Mouse (Mus musculus) neural tube, embryonic 15.5 days (tissue): ENCODE results near the gene Ltbp1. TPM values are rescaled to one million over a fixed set of nuclear protein-coding genes. Genes with fewer than 3 reads are reported as not detected.

Experiments
- ATAC-seq: fragments of 200-750 bp; cut with Nextera tagmentation; 2 replicates; pipeline ENCODE4 v1.8.0; 2017; ENCODE audit warnings: mild to moderate bottlenecking, moderate TSS enrichment, moderate library complexity; ENCODE audit not compliant: low FRiP score
- H3K27ac ChIP-seq: fragments of 300-500 bp; sonication (generic); replicated peaks from 2 replicates; pipeline ENCODE4 v1.5.1; 2015; ENCODE audit warnings: mild to moderate bottlenecking, inconsistent platforms
- H3K27me3 ChIP-seq: fragments of 300-500 bp; sonication (generic); replicated peaks from 2 replicates; pipeline ENCODE4 v1.6.1; 2015; ENCODE audit warnings: inconsistent platforms
- H3K36me3 ChIP-seq: fragments of 300-500 bp; sonication (generic); 2 replicates; pipeline ENCODE4 v1.6.1; 2015; ENCODE audit warnings: inconsistent platforms
- H3K4me1 ChIP-seq: fragments of 300-500 bp; sonication (generic); 2 replicates; pipeline ENCODE4 v1.6.1; 2015; ENCODE audit warnings: inconsistent platforms
- H3K4me2 ChIP-seq: fragments of 300-500 bp; sonication (generic); 2 replicates; pipeline ENCODE4 v1.6.1; 2015; ENCODE audit warnings: inconsistent platforms, mild to moderate bottlenecking, moderate library complexity
- H3K4me3 ChIP-seq: fragments of 300-500 bp; sonication (generic); replicated peaks from 2 replicates; pipeline ENCODE4 v1.5.1; 2015; ENCODE audit warnings: mild to moderate bottlenecking, inconsistent platforms
- H3K9ac ChIP-seq: fragments of 300-500 bp; sonication (generic); replicated peaks from 2 replicates; pipeline ENCODE4 v1.6.1; 2015; ENCODE audit warnings: mild to moderate bottlenecking, inconsistent platforms
- H3K9me3 ChIP-seq: fragments of 300-500 bp; sonication (generic); replicated peaks from 2 replicates; pipeline ENCODE4 v1.6.1; 2016; ENCODE audit warnings: inconsistent platforms
- WGBS: fragments of 180-500 bp; shearing (Covaris S2); methylation state at CpG from one replicate; pipeline ENCODE4 v1.1.7; 2015; ENCODE audit warnings: mixed read lengths; 5-methylcytosine and 5-hydroxymethylcytosine counted together
- polyA plus RNA-seq: library from polyadenylated mRNA; unstranded; fragments of >200 nt; fragmentation: Nextera tagmentation; extraction: Ambion mirVana; gene quantifications from 2 replicates; pipeline ENCODE4 v1.2.1, GENCODE M21; 2015

Ltbp1 gene
- 3.6 and 6.0 TPM in 2 replicates for polyA plus RNA-seq

DNA sequence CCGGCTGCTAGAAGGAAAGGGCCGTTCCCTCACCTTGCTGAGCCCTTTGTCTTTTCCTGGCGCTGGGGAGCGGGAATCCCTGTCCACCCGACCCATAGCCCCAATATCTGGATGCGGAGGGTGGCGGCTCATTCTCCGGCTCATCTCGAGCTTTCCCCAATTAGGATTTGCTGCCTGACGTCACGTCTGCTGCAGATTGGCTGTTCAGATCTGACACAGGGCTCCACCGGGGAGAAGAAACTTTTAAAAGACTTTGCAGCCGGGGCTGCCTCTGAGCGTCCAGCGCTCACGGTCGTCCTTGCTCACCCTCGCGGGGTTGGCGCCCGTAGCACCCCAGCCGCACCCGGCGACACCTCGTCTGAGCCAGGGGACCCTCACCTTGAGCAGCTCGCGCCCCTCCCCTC lies at the start of gene Ltbp1:
Gene Ltbp1, plus strand, starts transcription at position 288 of the 404 bp plus-strand sequence.
- H3K4me1 ChIP-seq: peaks cover 10% of the 10 kb centered on the region
- peak within 1 kb of the TSS; percentile 29 for H3K27ac ChIP-seq
- peak; percentile 87 for ATAC-seq
- H3K27me3 ChIP-seq: peaks cover 6% of the 10 kb centered on the region
- H3K4me2 ChIP-seq: peak within 1 kb of the TSS; percentile 97
- 1% methylated on average over 25 of the region's 27 CpGs for WGBS
- no peaks in the 10 kb centered on the region for H3K36me3 ChIP-seq
- H3K4me3 ChIP-seq: peak within 1 kb of the TSS; percentile 72
- H3K9me3 ChIP-seq: no peaks in the 10 kb centered on the region
- peak within 1 kb of the TSS; percentile 57 for H3K9ac ChIP-seq

DNA sequence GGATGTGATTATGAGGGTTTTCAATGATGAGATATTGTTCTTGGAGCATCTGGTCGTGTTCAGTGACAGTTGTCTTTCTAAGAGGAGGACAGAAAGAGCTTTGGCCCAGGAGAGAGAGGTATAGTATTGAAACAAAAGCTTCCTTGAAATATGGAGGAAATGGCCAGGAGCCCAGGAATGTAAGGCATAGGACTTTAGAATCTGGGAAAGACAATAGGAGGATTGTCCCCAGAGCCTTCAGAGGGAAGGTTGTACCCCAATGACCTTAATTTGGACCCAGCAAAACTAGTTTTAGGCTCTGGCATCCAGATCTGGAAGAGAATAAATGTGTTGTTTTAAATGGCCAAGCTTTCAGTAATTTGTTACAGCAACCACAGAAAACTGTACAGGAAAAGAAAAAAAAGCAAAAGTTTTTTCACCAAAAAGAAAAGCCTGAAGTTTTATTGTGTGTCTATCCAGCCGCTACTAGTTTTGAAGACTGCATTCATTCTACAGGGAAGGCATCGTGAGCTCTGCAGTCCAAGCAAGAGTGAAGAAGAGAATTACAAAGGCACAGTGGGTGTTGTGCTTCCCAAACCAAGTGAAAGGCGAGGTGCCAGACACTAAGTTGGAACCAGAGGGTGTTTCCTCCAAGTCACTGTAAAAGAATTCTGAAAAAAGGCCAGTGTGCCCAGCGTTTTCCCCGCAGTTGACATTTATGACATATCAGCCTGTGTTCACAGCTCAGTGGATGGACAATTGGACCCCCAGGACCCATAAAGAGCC lies 45.7 kb upstream of the Ltbp1 start:
- ATAC-seq: no peak
- H3K4me3 ChIP-seq: no peak overlapping the region
- peaks cover 5% of the 10 kb centered on the region; the same call in 1 of the 2 replicates for H3K4me1 ChIP-seq
- WGBS: 29% methylated on average over 6 of the region's 6 CpGs
- H3K36me3 ChIP-seq: no peaks in the 10 kb centered on the region
- H3K27me3 ChIP-seq: no peaks in the 10 kb centered on the region
- H3K27ac ChIP-seq: no peak overlapping the region
- no peak overlapping the region for H3K9ac ChIP-seq
- no peak overlapping the region for H3K4me2 ChIP-seq
- H3K9me3 ChIP-seq: no peaks in the 10 kb centered on the region

DNA sequence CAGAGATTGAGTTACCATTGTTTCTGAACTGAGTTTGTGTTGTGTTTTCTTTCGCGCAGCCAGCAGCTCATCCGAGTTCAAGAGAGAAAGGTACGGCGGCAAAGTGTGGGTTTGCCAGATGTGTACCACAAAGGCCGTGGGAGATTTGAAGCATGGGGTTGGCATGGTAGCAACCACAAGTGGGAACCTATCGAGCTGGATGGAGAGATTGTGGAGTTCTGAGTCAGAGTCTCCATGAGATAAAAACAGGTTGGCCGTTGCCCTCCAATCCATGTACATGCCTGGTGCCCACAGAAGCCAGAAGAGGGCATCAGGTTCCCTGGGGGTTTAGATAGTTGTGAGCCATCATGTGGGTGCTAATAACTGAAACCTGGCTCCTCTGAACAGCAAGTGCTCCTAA lies 42.1 kb upstream of the Ltbp1 start:
- Histone ChIP-seq H3K27me3 (no peaks in the 10 kb centered on the region), H3K27ac (no peak overlapping the region), H3K36me3 (no peaks in the 10 kb centered on the region), H3K4me1 (peaks cover 6% of the 10 kb centered on the region; the same call in 1 of the 2 replicates), H3K4me3 (no peak overlapping the region), H3K9me3 (no peaks in the 10 kb centered on the region), H3K9ac (no peak overlapping the region), H3K4me2 (no peak overlapping the region)
- ATAC-seq: no peak
- WGBS: 97% methylated on average over 8 of the region's 8 CpGs

DNA sequence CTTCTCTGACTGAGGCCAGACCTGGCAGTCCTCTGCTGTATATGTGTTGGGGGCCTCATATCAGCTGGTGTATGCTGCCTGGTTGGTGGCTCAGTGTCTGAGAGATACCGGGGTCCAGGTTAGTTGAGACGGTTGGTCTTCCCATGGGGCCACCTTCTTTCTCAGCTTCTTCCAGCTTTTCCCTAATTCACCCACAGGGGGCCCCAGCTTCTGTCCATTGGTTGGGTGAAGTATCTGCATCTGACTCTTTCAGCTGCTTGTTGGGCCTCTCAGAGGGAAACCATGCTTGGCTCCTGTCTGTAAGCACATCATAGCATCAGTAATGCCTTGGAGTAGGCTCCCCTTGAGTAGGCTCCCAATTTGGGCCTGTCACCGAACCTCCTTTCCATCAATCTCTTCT lies 41.5 kb upstream of the Ltbp1 start:
- 93% methylated on average over 3 of the region's 3 CpGs for WGBS

DNA sequence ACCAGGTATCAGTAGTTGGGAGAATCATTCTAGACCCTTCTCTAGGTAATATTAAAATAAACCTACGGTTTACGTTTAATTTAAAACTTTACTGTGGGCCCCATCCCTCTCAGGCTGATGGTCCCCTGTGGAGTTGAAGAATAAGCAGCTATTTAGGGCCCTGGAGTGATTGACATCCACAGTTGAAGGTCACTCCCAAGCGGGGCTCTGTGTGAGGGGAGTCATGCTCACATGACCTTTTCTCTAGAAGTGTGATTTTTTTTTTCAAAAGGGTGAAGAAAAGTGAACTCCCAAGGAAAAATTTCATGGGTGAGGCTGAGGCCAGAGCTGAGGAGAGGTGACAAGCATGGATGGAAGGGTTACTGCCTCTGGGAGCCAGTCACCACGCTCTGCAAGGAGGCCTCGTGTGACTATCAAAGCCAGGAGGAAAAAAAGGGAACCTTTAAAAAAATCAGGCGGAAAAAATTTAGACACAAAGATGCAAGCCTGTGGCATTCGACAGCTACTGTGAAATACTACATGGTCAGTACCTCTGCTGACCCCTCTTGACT lies 38.0 kb upstream of the Ltbp1 start:
- no peak for ATAC-seq
- H3K27ac ChIP-seq: no peak overlapping the region
- H3K4me1 ChIP-seq: peaks cover 10% of the 10 kb centered on the region; the same call in 1 of the 2 replicates
- H3K9me3 ChIP-seq: no peaks in the 10 kb centered on the region
- no peaks in the 10 kb centered on the region for H3K27me3 ChIP-seq
- H3K9ac ChIP-seq: no peak overlapping the region
- 24% methylated on average over 7 of the region's 7 CpGs for WGBS
- no peak overlapping the region for H3K4me2 ChIP-seq
- no peak overlapping the region for H3K4me3 ChIP-seq
- H3K36me3 ChIP-seq: no peaks in the 10 kb centered on the region

More for the DNA sequence above, 41.5 kb upstream of the Ltbp1 start:
- H3K27ac ChIP-seq: no peak overlapping the region
- no peak overlapping the region for H3K4me2 ChIP-seq
- no peaks in the 10 kb centered on the region for H3K36me3 ChIP-seq
- H3K4me3 ChIP-seq: no peak overlapping the region
- H3K9me3 ChIP-seq: no peaks in the 10 kb centered on the region
- H3K27me3 ChIP-seq: no peaks in the 10 kb centered on the region
- H3K4me1 ChIP-seq: peaks cover 12% of the 10 kb centered on the region
- ATAC-seq: no peak
- H3K9ac ChIP-seq: no peak overlapping the region

DNA sequence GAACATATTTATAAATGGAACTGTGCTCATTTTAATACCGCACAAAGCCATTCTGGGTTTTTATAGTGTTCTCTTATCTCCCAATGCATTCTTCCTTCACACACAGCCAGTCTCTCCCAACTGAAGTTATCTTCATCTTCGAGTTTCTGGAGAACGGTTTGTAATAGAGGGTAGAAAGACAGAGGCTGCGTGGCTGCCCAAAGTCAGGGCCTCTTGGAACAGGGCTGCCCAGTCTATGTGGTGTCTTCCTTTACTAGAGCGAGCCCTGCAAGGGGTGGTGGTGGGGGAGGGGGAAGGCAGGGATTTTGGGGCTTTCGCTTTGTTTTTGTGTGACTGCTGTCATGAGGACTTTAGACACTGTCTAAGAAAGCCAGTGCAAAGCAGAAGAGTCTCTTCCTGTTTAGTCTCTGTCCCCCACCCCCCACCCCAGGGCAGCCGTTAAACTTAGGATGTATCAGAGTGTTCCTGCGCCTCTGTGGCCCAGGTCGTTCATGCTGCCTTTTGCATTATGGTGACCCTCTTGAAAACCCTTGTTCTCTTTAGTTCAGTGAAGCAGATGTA lies 37.1 kb upstream of the Ltbp1 start:
- no peak overlapping the region for H3K4me2 ChIP-seq

DNA sequence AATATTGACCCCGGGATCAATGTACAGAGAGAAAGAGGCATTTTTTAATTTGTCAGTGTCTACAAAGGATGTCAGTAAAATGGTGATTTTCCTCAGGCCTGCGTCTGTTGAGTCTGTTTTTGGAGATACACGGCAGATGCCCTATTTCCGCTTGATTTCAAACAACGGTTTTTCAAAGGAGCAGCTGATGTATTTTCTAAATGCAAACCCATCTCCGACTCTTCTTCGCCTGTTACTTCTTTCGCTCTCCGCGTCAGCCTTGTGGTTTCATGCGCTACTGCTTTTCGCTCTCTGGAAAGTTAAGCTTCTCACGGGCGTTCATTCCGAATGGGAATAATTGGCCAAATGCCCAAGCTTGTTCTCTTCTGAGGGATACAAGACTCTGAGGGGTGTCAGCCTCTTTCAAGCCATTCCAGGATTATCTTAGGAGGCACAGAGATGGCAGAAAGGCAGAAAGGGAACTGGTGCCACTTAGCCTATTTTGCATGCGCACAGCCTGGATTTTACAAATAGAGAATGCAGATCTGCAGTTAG lies 36.6 kb upstream of the Ltbp1 start:
- H3K9ac ChIP-seq: no peak overlapping the region
- no peaks in the 10 kb centered on the region for H3K9me3 ChIP-seq
- WGBS: 44% methylated on average over 16 of the region's 16 CpGs
- H3K27me3 ChIP-seq: no peaks in the 10 kb centered on the region
- peak overlapping the region; percentile 35 for H3K4me2 ChIP-seq
- no peak overlapping the region for H3K27ac ChIP-seq
- ATAC-seq: no peak
- peaks cover 10% of the 10 kb centered on the region; the same call in 1 of the 2 replicates for H3K4me1 ChIP-seq
- no peaks in the 10 kb centered on the region for H3K36me3 ChIP-seq
- H3K4me3 ChIP-seq: no peak overlapping the region

More for the DNA sequence above, 37.1 kb upstream of the Ltbp1 start:
- Histone ChIP-seq H3K4me3 (no peak overlapping the region), H3K27ac (no peak overlapping the region), H3K27me3 (no peaks in the 10 kb centered on the region), H3K9ac (no peak overlapping the region), H3K4me1 (peaks cover 10% of the 10 kb centered on the region; the same call in 1 of the 2 replicates), H3K9me3 (no peaks in the 10 kb centered on the region), H3K36me3 (no peaks in the 10 kb centered on the region)
- WGBS: 54% methylated on average over 9 of the region's 9 CpGs
- no peak for ATAC-seq

DNA sequence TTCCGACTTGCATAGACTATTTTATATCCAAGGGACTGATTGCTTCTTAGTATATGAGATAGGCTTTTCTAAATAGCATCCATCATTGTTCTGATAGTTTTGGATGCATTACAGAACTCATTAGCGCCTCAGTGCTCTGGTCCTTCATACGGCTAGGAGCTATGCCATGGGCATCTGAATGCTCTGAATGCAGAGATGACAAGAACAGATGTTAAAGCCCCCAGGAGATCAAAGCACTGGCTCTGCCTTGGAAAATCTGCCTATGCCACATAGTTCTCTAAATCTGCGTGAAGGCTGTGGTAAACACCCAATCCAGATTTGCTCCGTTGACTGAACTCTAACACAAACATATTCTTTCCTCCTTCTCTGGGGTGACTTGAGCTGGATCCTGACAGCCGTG lies 30.2 kb upstream of the Ltbp1 start:
- 61% methylated on average over 6 of the region's 6 CpGs for WGBS
- H3K27me3 ChIP-seq: no peaks in the 10 kb centered on the region
- no peak overlapping the region for H3K4me3 ChIP-seq
- H3K9me3 ChIP-seq: no peaks in the 10 kb centered on the region
- H3K27ac ChIP-seq: no peak overlapping the region
- no peak overlapping the region for H3K9ac ChIP-seq
- no peaks in the 10 kb centered on the region for H3K36me3 ChIP-seq
- H3K4me1 ChIP-seq: no peaks in the 10 kb centered on the region
- ATAC-seq: no peak
- no peak overlapping the region for H3K4me2 ChIP-seq

DNA sequence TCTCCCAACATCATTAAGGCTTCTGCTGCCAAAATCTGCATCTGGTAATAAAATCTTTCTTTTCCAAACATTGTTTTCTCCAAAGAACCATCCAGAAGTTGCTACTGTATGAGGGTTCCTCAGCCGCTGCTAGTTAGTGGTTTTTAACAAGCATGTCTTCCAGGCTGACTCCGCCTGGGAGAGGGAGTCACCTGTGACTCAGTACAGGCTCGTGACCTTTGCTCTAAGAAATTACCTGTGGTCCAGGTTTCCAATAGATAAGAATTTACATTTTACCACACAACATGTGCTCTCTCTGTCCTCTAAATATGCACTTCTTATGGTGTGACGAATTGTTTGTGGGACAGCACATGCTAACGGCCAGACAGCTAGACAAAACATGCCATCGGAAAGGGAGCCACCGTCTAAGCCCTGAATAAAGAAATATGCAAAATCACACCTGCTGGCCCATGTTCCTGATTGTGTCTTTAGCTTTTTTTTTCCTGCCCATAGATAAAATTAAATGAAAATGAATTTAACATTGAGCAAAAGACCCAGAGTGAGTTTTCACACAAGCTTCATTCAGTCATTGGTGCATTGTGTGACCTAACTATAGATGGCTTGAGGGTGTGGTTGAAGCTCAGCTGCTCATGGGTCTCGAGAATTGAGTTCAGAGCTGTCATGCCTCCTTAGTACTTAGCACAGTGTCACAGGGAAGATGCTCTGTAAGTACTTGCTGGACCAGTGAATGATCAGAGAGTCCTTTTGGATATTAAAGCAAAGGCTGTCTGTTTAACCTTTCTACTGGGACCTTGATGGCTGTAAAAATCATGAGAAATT lies 29.0 kb upstream of the Ltbp1 start:
- no peaks in the 10 kb centered on the region for H3K4me1 ChIP-seq
- 61% methylated on average over 8 of the region's 8 CpGs for WGBS
- H3K4me2 ChIP-seq: no peak overlapping the region
- H3K4me3 ChIP-seq: no peak overlapping the region
- no peaks in the 10 kb centered on the region for H3K36me3 ChIP-seq
- H3K9me3 ChIP-seq: no peaks in the 10 kb centered on the region
- H3K9ac ChIP-seq: no peak overlapping the region
- ATAC-seq: no peak
- H3K27me3 ChIP-seq: no peaks in the 10 kb centered on the region
- H3K27ac ChIP-seq: no peak overlapping the region

DNA sequence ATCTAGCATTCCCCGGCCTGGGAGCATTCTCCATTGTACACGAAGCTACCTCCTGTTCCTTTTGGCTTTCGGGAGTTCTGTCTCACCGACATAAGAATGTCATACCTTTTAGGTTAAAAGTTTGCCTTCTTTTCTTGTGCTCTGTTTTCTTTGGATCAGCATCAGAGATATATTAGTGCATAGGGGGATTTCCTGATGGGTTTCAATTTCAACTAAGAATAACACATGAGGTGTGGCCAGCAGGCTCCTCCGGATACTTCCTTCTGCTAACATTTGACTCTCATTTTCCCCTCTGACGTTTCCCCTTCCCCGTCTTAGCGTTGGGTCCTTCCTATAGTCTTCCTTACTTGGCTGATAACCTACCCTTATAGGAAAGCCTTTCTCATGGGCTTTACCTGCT lies 25.6 kb upstream of the Ltbp1 start:
- Histone ChIP-seq H3K4me3 (no peak overlapping the region), H3K27me3 (no peaks in the 10 kb centered on the region), H3K4me2 (no peak overlapping the region), H3K27ac (no peak overlapping the region), H3K9me3 (no peaks in the 10 kb centered on the region), H3K4me1 (no peaks in the 10 kb centered on the region), H3K36me3 (no peaks in the 10 kb centered on the region), H3K9ac (no peak overlapping the region)
- ATAC-seq: no peak
- WGBS: 88% methylated on average over 8 of the region's 8 CpGs

DNA sequence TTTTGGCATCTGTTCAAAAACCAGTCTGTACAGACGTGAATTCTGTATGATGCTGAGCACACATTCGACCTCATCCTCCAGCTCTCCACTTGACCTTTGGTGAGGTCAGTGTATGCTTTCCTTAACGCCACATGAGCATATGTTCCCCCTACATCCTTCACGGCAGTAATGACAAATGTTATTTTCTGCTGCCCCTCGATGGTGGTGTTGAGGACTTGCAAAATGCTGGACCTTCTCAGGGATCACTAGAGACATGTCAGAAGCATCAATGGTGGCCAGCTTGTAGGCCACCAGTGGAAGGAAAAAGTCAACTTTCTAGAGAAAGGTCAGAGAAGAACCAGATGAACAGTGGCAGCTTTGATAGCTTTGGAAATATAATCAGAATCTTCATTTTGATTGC lies 23.7 kb upstream of the Ltbp1 start:
- Histone ChIP-seq H3K9ac (no peak overlapping the region), H3K27me3 (no peaks in the 10 kb centered on the region), H3K4me3 (no peak overlapping the region), H3K27ac (no peak overlapping the region), H3K9me3 (no peaks in the 10 kb centered on the region), H3K4me1 (no peaks in the 10 kb centered on the region), H3K36me3 (no peaks in the 10 kb centered on the region), H3K4me2 (no peak overlapping the region)
- ATAC-seq: no peak
- WGBS: 88% methylated on average over 5 of the region's 5 CpGs
